Mouse (Mus musculus): ENCODE data around the gene Ufd1.

GRCm38 (mm10) chr16:18766390-18766789, 45.2 kb upstream of the Ufd1 start:
- TF ChIP-seq CTCF (IDR thresholded peaks at IDR 0.05; ENCODE audit: control insufficient read depth, insufficient read depth, insufficient read length) (no peak), USF1 (IDR thresholded peaks at IDR 0.05; ENCODE audit: low read depth) (no peak)
